Mouse (Mus musculus): ENCODE measurements around the gene Sorcs1. TPM values are rescaled to one million over a fixed set of nuclear protein-coding genes. Genes with fewer than 3 reads are reported as not detected.
A peak's percentile ranks its signal among the peaks of the same experiment; 100 is the strongest.

Sorcs1 gene
- polyA plus RNA-seq, 1 experiment = 18.2 TPM

- DNase-seq (ENCODE audit: low read depth) = no peak
- TF ChIP-seq CTCF (IDR thresholded peaks at IDR 0.05; ENCODE audit: borderline replicate concordance, extremely low read depth, insufficient read depth, insufficient read length) (no peak), POLR2A (IDR thresholded peaks at IDR 0.05; ENCODE audit: borderline replicate concordance, extremely low read depth, insufficient read depth, insufficient read length, poor library complexity, severe bottlenecking) (no peak)
These were observed 474.1 kb downstream of the Sorcs1 start for GRCm38 (mm10) chr19:50204341-50204740.

- no peak for DNase-seq (ENCODE audit: low read depth)
- TF ChIP-seq POLR2A (IDR thresholded peaks at IDR 0.05; ENCODE audit: borderline replicate concordance, extremely low read depth, insufficient read depth, insufficient read length, poor library complexity, severe bottlenecking) = no peak
- TF ChIP-seq CTCF (IDR thresholded peaks at IDR 0.05; ENCODE audit: borderline replicate concordance, extremely low read depth, insufficient read depth, insufficient read length) = no peak
These were observed 481.9 kb downstream of the Sorcs1 start for GRCm38 (mm10) chr19:50196592-50196991.

- peak; percentile 57 for DNase-seq (ENCODE audit: low read depth)
- TF ChIP-seq POLR2A (IDR thresholded peaks at IDR 0.05; ENCODE audit: borderline replicate concordance, extremely low read depth, insufficient read depth, insufficient read length, poor library complexity, severe bottlenecking) = no peak
- TF ChIP-seq CTCF (IDR thresholded peaks at IDR 0.05; ENCODE audit: borderline replicate concordance, extremely low read depth, insufficient read depth, insufficient read length) = no peak
These were observed 492.4 kb downstream of the Sorcs1 start for GRCm38 (mm10) chr19:50185769-50186715.

- peak; percentile 89 for DNase-seq (ENCODE audit: low read depth)
- peak; percentile 62; the same call in 1 of the 2 replicates for TF ChIP-seq CTCF (IDR thresholded peaks at IDR 0.05; ENCODE audit: borderline replicate concordance, extremely low read depth, insufficient read depth, insufficient read length)
- TF ChIP-seq POLR2A (IDR thresholded peaks at IDR 0.05; ENCODE audit: borderline replicate concordance, extremely low read depth, insufficient read depth, insufficient read length, poor library complexity, severe bottlenecking) = no peak
These were observed 493.4 kb downstream of the Sorcs1 start for GRCm38 (mm10) chr19:50184901-50185623.

GRCm38 (mm10) chr19:50178851-50179250, 499.6 kb downstream of the Sorcs1 start:
- TF ChIP-seq POLR2A (IDR thresholded peaks at IDR 0.05; ENCODE audit: borderline replicate concordance, extremely low read depth, insufficient read depth, insufficient read length, poor library complexity, severe bottlenecking) (no peak), CTCF (IDR thresholded peaks at IDR 0.05; ENCODE audit: borderline replicate concordance, extremely low read depth, insufficient read depth, insufficient read length) (no peak)
- DNase-seq (ENCODE audit: low read depth) = peak; percentile 35

- DNase-seq (ENCODE audit: low read depth) = no peak
- TF ChIP-seq CTCF (IDR thresholded peaks at IDR 0.05; ENCODE audit: borderline replicate concordance, extremely low read depth, insufficient read depth, insufficient read length) = no peak
- no peak for TF ChIP-seq POLR2A (IDR thresholded peaks at IDR 0.05; ENCODE audit: borderline replicate concordance, extremely low read depth, insufficient read depth, insufficient read length, poor library complexity, severe bottlenecking)
These were observed 500.3 kb downstream of the Sorcs1 start for GRCm38 (mm10) chr19:50178151-50178550.

- TF ChIP-seq POLR2A (IDR thresholded peaks at IDR 0.05; ENCODE audit: borderline replicate concordance, extremely low read depth, insufficient read depth, insufficient read length, poor library complexity, severe bottlenecking) (no peak), CTCF (IDR thresholded peaks at IDR 0.05; ENCODE audit: borderline replicate concordance, extremely low read depth, insufficient read depth, insufficient read length) (no peak)
- DNase-seq (ENCODE audit: low read depth) = peak; percentile 45
These were observed 506.6 kb downstream of the Sorcs1 start for GRCm38 (mm10) chr19:50171849-50172248.

GRCm38 (mm10) chr19:50151111-50151510, 527.3 kb downstream of the Sorcs1 start:
- DNase-seq (ENCODE audit: low read depth) = no peak
- TF ChIP-seq CTCF (IDR thresholded peaks at IDR 0.05; ENCODE audit: borderline replicate concordance, extremely low read depth, insufficient read depth, insufficient read length) = no peak
- TF ChIP-seq POLR2A (IDR thresholded peaks at IDR 0.05; ENCODE audit: borderline replicate concordance, extremely low read depth, insufficient read depth, insufficient read length, poor library complexity, severe bottlenecking) = no peak

- TF ChIP-seq CTCF (IDR thresholded peaks at IDR 0.05; ENCODE audit: borderline replicate concordance, extremely low read depth, insufficient read depth, insufficient read length) (peak; percentile 13; the same call in 1 of the 2 replicates), POLR2A (IDR thresholded peaks at IDR 0.05; ENCODE audit: borderline replicate concordance, extremely low read depth, insufficient read depth, insufficient read length, poor library complexity, severe bottlenecking) (no peak)
- DNase-seq (ENCODE audit: low read depth) = peak; percentile 75
These were observed 532.5 kb downstream of the Sorcs1 start for GRCm38 (mm10) chr19:50145919-50146318.

- no peak for TF ChIP-seq POLR2A (IDR thresholded peaks at IDR 0.05; ENCODE audit: borderline replicate concordance, extremely low read depth, insufficient read depth, insufficient read length, poor library complexity, severe bottlenecking)
- no peak for TF ChIP-seq CTCF (IDR thresholded peaks at IDR 0.05; ENCODE audit: borderline replicate concordance, extremely low read depth, insufficient read depth, insufficient read length)
- peak; percentile 87 for DNase-seq (ENCODE audit: low read depth)
These were observed 536.6 kb downstream of the Sorcs1 start for GRCm38 (mm10) chr19:50141853-50142252.

- no peak for DNase-seq (ENCODE audit: low read depth)
- no peak for TF ChIP-seq CTCF (IDR thresholded peaks at IDR 0.05; ENCODE audit: borderline replicate concordance, extremely low read depth, insufficient read depth, insufficient read length)
- no peak for TF ChIP-seq POLR2A (IDR thresholded peaks at IDR 0.05; ENCODE audit: borderline replicate concordance, extremely low read depth, insufficient read depth, insufficient read length, poor library complexity, severe bottlenecking)
These were observed 543.8 kb downstream of the Sorcs1 start for GRCm38 (mm10) chr19:50134656-50135055.

Data from brain, embryonic 14.5 days (tissue).